Comparison of ENCODE assay signal across 17 mouse cellular contexts in the genomic region with DNA sequence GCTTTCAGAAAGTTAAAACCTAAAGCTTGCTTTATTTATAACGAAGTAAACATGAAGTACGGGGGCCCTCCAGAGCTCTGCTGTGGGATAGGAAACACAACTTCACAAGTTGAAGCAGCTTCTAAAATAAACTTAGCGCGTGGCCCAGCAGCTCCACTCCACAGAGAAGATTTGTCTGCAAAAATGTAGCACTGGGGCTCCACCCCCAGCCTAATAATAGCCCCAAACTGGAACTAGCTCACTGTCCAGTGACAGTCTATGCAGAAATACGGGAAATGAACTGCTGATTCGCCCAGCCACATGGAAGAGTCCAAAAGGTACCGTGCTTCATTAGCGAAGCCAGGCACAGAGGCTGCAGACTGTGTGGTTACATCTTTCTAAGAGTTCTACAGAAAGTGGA. TPM values are rescaled to one million over a fixed set of nuclear protein-coding genes. Genes with fewer than 3 reads are reported as not detected.
A peak's percentile ranks its signal among the peaks of the same experiment; 100 is the strongest.
DNase-seq lines count a peak whose midpoint lies in the region; ATAC-seq lines count a peak whose summit lies in the region.
"Had no signal": no experiment of that assay in that cellular context is flagged by ENCODE, and none has a peak within 500 bp of the region (broad histone marks: within the 10 kb centered on the region; RNA-seq: fewer than 3 reads in every experiment).

No protein-coding gene starts in this region.

- peak overlapping the region; percentile 60; the same call in 1 of the 2 replicates for H3K27ac ChIP-seq in heart, embryonic 10.5 days
- H3K27ac ChIP-seq: embryonic facial prominence, embryonic 15.5 days; forebrain, embryonic 15.5 days; hindbrain, embryonic 15.5 days; limb, embryonic 10.5 days; midbrain, embryonic 10.5 days had no signal

- peaks cover 59% of the 10 kb centered on the region for H3K4me1 ChIP-seq in megakaryocyte, embryonic 14.5 days
- H3K4me1 ChIP-seq in heart, embryonic 10.5 days: peaks cover 31% of the 10 kb centered on the region

- H3K4me3 ChIP-seq in megakaryocyte, embryonic 14.5 days (replicated peaks): peak overlapping the region; percentile 31
- H3K4me3 ChIP-seq in heart, embryonic 10.5 days: peak overlapping the region; percentile 15; the same call in 1 of the 2 replicates
- H3K4me3 ChIP-seq: embryonic facial prominence, embryonic 15.5 days; forebrain, embryonic 15.5 days; hindbrain, embryonic 15.5 days; limb, embryonic 10.5 days; midbrain, embryonic 10.5 days had no signal

- ATAC-seq in megakaryocyte, adult 5-6 weeks (ENCODE audit: poor library complexity, severe bottlenecking): no peak
- ATAC-seq: forebrain, embryonic 15.5 days had no signal

- DNase-seq in layer of hippocampus, adult 11-12 months (ENCODE audit: low spot score): peak; percentile 51
- no peak for DNase-seq in layer of hippocampus, adult 8-10 months (ENCODE audit: low spot score in 2 of 2)
- DNase-seq in heart, embryonic 10.5 days (ENCODE audit: low spot score): no peak
- peak; percentile 58 for DNase-seq in heart, postnatal 4 days
- no peak for DNase-seq in adrenal gland, adult (ENCODE audit: inconsistent age in 2 of 2, low spot score in 1 of 2)
- DNase-seq in testis, postnatal 14 days (ENCODE audit: low spot score): no peak
- DNase-seq: adrenal gland, postnatal 14 days; gastrocnemius, postnatal 36 days; kidney, adult 2 months had no signal

- peaks cover 28% of the 10 kb centered on the region for H3K36me3 ChIP-seq in megakaryocyte, embryonic 14.5 days (replicated peaks; ENCODE audit: low read length)
- peaks cover 27% of the 10 kb centered on the region for H3K36me3 ChIP-seq in heart, embryonic 10.5 days

- no peaks in the 10 kb centered on the region for H3K9me3 ChIP-seq in megakaryocyte, embryonic 14.5 days
- no peaks in the 10 kb centered on the region for H3K9me3 ChIP-seq in heart, embryonic 10.5 days
- H3K9me3 ChIP-seq: embryonic facial prominence, embryonic 15.5 days; forebrain, embryonic 15.5 days; G1E; hindbrain, embryonic 15.5 days; limb, embryonic 10.5 days; midbrain, embryonic 10.5 days had no signal

- 66% methylated on average over 8 of the region's 8 CpGs for WGBS in heart, embryonic 10.5 days

- H3K27me3 ChIP-seq in megakaryocyte, embryonic 14.5 days (replicated peaks): no peaks in the 10 kb centered on the region
- H3K27me3 ChIP-seq in heart, embryonic 10.5 days (ENCODE audit: insufficient read depth, poor library complexity, severe bottlenecking): no peaks in the 10 kb centered on the region
- H3K27me3 ChIP-seq: embryonic facial prominence, embryonic 15.5 days; forebrain, embryonic 15.5 days; hindbrain, embryonic 15.5 days had no signal

RNA-seq across cellular contexts. Expression of gene Lrsam1, which starts 7.9 kb away (rescaled TPM):
- 10 to 100 TPM; 35.1 to 39.9 (median 38.6) TPM for total RNA-seq in layer of hippocampus, adult 8-10 months (2022)
- polyA plus RNA-seq in megakaryocyte, embryonic 14.5 days (2012; ENCODE audit: insufficient read depth, low replicate concordance): 8.5 and 10.1 TPM in 2 replicates
- total RNA-seq in megakaryocyte, adult 5-6 weeks (2015): 3.2 and 5.5 TPM in 2 replicates
- 7.2 and 10.6 TPM in 2 replicates for total RNA-seq in megakaryocyte, adult 5-6 weeks (2017)
- 7.6 and 8.6 TPM in 2 replicates for polyA plus RNA-seq in heart, embryonic 10.5 days (2016; fragmentation: Nextera tagmentation; extraction: Ambion mirVana)
- total RNA-seq in heart, postnatal 4 days (2021): 10 to 100 TPM; 12.9 to 13.4 TPM

RNA-seq across cellular contexts. Expression of gene Rpl12, which starts 8.0 kb away (rescaled TPM):
- total RNA-seq in layer of hippocampus, adult 8-10 months (2022): 100 to 1,000 TPM; 120 to 150 (median 129) TPM
- 796 and 1,818 TPM in 2 replicates for polyA plus RNA-seq in megakaryocyte, embryonic 14.5 days (2012; ENCODE audit: insufficient read depth, low replicate concordance)
- total RNA-seq in megakaryocyte, adult 5-6 weeks (2015): 1,104 and 1,138 TPM in 2 replicates
- 1,103 and 1,144 TPM in 2 replicates for total RNA-seq in megakaryocyte, adult 5-6 weeks (2017)
- polyA plus RNA-seq in heart, embryonic 10.5 days (2016; fragmentation: Nextera tagmentation; extraction: Ambion mirVana): 121 and 170 TPM in 2 replicates
- total RNA-seq in heart, postnatal 4 days (2021): 100 to 1,000 TPM; 151 to 169 TPM

RNA-seq across cellular contexts. Expression of gene Slc2a8, which starts 12.6 kb away (rescaled TPM):
- total RNA-seq in layer of hippocampus, adult 8-10 months (2022): 10 to 100 TPM; 19.7 to 23.1 (median 21.8) TPM
- 28.4 and 135 TPM in 2 replicates for polyA plus RNA-seq in megakaryocyte, embryonic 14.5 days (2012; ENCODE audit: insufficient read depth, low replicate concordance)
- 1.4 and 1.5 TPM in 2 replicates for total RNA-seq in megakaryocyte, adult 5-6 weeks (2015)
- 0.89 and 1.8 TPM in 2 replicates for total RNA-seq in megakaryocyte, adult 5-6 weeks (2017)
- polyA plus RNA-seq in heart, embryonic 10.5 days (2016; fragmentation: Nextera tagmentation; extraction: Ambion mirVana): 20.8 and 23.4 TPM in 2 replicates
- 10 to 100 TPM; 12.4 to 13.5 TPM for total RNA-seq in heart, postnatal 4 days (2021)

Comparison
In these comparisons a context has a peak if more than half of its experiments do, and no peak if none do; other contexts are left out.
1. DNase-seq: peak in layer of hippocampus, adult 11-12 months (single experiment) and heart, postnatal 4 days (single experiment); none in layer of hippocampus, adult 8-10 months (0 of 2), heart, embryonic 10.5 days (single experiment), adrenal gland, adult (0 of 2) and testis, postnatal 14 days (single experiment).
2. RNA of gene Rpl12, which starts 8.0 kb away (total RNA-seq): 1,103 to 1,144 TPM in megakaryocyte, adult 5-6 weeks; 151 to 169 TPM in heart, postnatal 4 days and 120 to 150 TPM in layer of hippocampus, adult 8-10 months; every median in the first group is over 4 times any median in the second.
3. RNA of gene Slc2a8, which starts 12.6 kb away (total RNA-seq): 19.7 to 23.1 TPM in layer of hippocampus, adult 8-10 months and 12.4 to 13.5 TPM in heart, postnatal 4 days; 0.89 to 1.8 TPM in megakaryocyte, adult 5-6 weeks; every median in the first group is over 4 times any median in the second.